Mouse (Mus musculus): ENCODE measurements around the gene Elfn2. TPM values are rescaled to one million over a fixed set of nuclear protein-coding genes. Genes with fewer than 3 reads are reported as not detected.

The Elfn2 gene
- polyA plus RNA-seq, 1 experiment from 2014 or later = 2.4 TPM

- H3K4me1 ChIP-seq = peaks cover 66% of the 10 kb centered on the region
Measured at GRCm38 (mm10) chr15:78677015-78677414, 41.6 kb downstream of the Elfn2 start.

GRCm38 (mm10) chr15:78674912-78675412 is 43.6 kb downstream of the Elfn2 start:
- WGBS = 64% methylated on average over 6 of the region's 6 CpGs
- Histone ChIP-seq H3K9ac (no peak overlapping the region), H3K4me1 (peaks cover 56% of the 10 kb centered on the region), H3K4me3 (no peak overlapping the region), H3K27me3 (peaks cover 47% of the 10 kb centered on the region), H3K9me3 (replicated peaks) (no peaks in the 10 kb centered on the region), H3K36me3 (no peaks in the 10 kb centered on the region), H3K27ac (no peak overlapping the region), H3K4me2 (replicated peaks) (no peak overlapping the region)
- ATAC-seq (ENCODE audit: low FRiP score) = no peak

More at GRCm38 (mm10) chr15:78677015-78677414, 41.6 kb downstream of the Elfn2 start:
- no peaks in the 10 kb centered on the region for H3K36me3 ChIP-seq
- 62% methylated on average over 9 of the region's 9 CpGs for WGBS
- H3K27ac ChIP-seq = no peak overlapping the region
- no peaks in the 10 kb centered on the region for H3K9me3 ChIP-seq (replicated peaks)
- peaks cover 31% of the 10 kb centered on the region for H3K27me3 ChIP-seq
- ATAC-seq (ENCODE audit: low FRiP score) = no peak
- no peak overlapping the region for H3K4me2 ChIP-seq (replicated peaks)
- no peak overlapping the region for H3K4me3 ChIP-seq
- H3K9ac ChIP-seq = no peak overlapping the region

GRCm38 (mm10) chr15:78673436-78673835 is 45.1 kb downstream of the Elfn2 start:
- Histone ChIP-seq H3K27me3 (peaks cover 50% of the 10 kb centered on the region), H3K9ac (no peak overlapping the region), H3K36me3 (no peaks in the 10 kb centered on the region), H3K9me3 (replicated peaks) (no peaks in the 10 kb centered on the region), H3K4me1 (peaks cover 49% of the 10 kb centered on the region), H3K4me2 (replicated peaks) (no peak overlapping the region), H3K27ac (no peak overlapping the region), H3K4me3 (no peak overlapping the region)
- WGBS = 78% methylated on average over 19 of the region's 19 CpGs
- ATAC-seq (ENCODE audit: low FRiP score) = no peak

GRCm38 (mm10) chr15:78670341-78670740 is 48.2 kb downstream of the Elfn2 start:
- Histone ChIP-seq H3K27ac (no peak overlapping the region), H3K9ac (no peak overlapping the region), H3K4me3 (no peak overlapping the region), H3K4me1 (peaks cover 32% of the 10 kb centered on the region), H3K9me3 (replicated peaks) (no peaks in the 10 kb centered on the region), H3K4me2 (replicated peaks) (no peak overlapping the region), H3K36me3 (no peaks in the 10 kb centered on the region), H3K27me3 (peaks cover 50% of the 10 kb centered on the region)
- 31% methylated on average over 5 of the region's 5 CpGs for WGBS
- no peak for ATAC-seq (ENCODE audit: low FRiP score)

GRCm38 (mm10) chr15:78669221-78669871 is 49.2 kb downstream of the Elfn2 start:
- H3K4me1 ChIP-seq = peaks cover 23% of the 10 kb centered on the region
- no peak overlapping the region for H3K4me3 ChIP-seq
- H3K27me3 ChIP-seq = peaks cover 45% of the 10 kb centered on the region
- 71% methylated on average over 10 of the region's 10 CpGs for WGBS
- H3K36me3 ChIP-seq = no peaks in the 10 kb centered on the region
- H3K9me3 ChIP-seq (replicated peaks) = no peaks in the 10 kb centered on the region
- H3K9ac ChIP-seq = no peak overlapping the region
- H3K27ac ChIP-seq = no peak overlapping the region
- ATAC-seq (ENCODE audit: low FRiP score) = no peak
- H3K4me2 ChIP-seq (replicated peaks) = no peak overlapping the region

GRCm38 (mm10) chr15:78664268-78664667 is 54.3 kb downstream of the Elfn2 start:
- Histone ChIP-seq H3K4me1 (peaks cover 4% of the 10 kb centered on the region; the same call in 1 of the 2 replicates), H3K9ac (no peak overlapping the region), H3K36me3 (no peaks in the 10 kb centered on the region), H3K4me3 (no peak overlapping the region), H3K9me3 (replicated peaks) (no peaks in the 10 kb centered on the region), H3K27me3 (peaks cover 6% of the 10 kb centered on the region; the same call in 1 of the 2 replicates), H3K27ac (no peak overlapping the region), H3K4me2 (replicated peaks) (no peak overlapping the region)
- WGBS = 58% methylated on average over 5 of the region's 5 CpGs
- ATAC-seq (ENCODE audit: low FRiP score) = no peak

GRCm38 (mm10) chr15:78651169-78651568 is 67.4 kb downstream of the Elfn2 start:
- Histone ChIP-seq H3K9ac (no peak overlapping the region), H3K9me3 (replicated peaks) (no peaks in the 10 kb centered on the region), H3K4me2 (replicated peaks) (no peak overlapping the region), H3K27me3 (no peaks in the 10 kb centered on the region), H3K36me3 (no peaks in the 10 kb centered on the region), H3K27ac (peak overlapping the region; percentile 55; the same call in 1 of the 2 replicates), H3K4me1 (peaks cover 9% of the 10 kb centered on the region; the same call in 1 of the 2 replicates), H3K4me3 (no peak overlapping the region)
- no peak for ATAC-seq (ENCODE audit: low FRiP score)
- WGBS = 31% methylated on average over 4 of the region's 4 CpGs

DNA sequence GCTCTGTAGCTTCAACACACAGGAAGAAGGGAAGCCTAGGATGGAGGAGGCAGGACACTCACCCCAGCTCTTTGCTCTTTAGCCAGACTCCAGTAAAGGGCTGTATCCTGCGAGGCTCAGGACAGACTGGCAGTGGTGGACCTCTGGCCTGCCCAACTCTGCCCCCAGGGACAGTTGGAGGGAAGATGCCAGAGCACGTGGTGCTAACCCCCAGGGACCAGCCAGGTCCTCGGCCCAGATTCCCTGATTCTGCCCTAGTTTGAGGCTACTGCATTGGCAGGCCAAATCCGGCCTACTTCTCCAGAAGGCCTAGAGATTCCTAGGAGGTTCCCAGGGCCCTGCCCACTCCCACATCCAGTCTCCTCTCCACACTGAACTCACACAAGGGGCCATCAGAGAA is 70.8 kb downstream of the Elfn2 start:
- H3K4me2 ChIP-seq (replicated peaks) = no peak overlapping the region
- 74% methylated on average over 4 of the region's 4 CpGs for WGBS
- H3K4me3 ChIP-seq = no peak overlapping the region
- peaks cover 4% of the 10 kb centered on the region; the same call in 1 of the 2 replicates for H3K27me3 ChIP-seq
- no peaks in the 10 kb centered on the region for H3K36me3 ChIP-seq
- no peak overlapping the region for H3K9ac ChIP-seq
- H3K4me1 ChIP-seq = peaks cover 26% of the 10 kb centered on the region
- no peaks in the 10 kb centered on the region for H3K9me3 ChIP-seq (replicated peaks)
- ATAC-seq (ENCODE audit: low FRiP score) = no peak
- H3K27ac ChIP-seq = no peak overlapping the region

- ATAC-seq (ENCODE audit: low FRiP score) = no peak
- Histone ChIP-seq H3K27me3 (peaks cover 4% of the 10 kb centered on the region; the same call in 1 of the 2 replicates), H3K4me2 (replicated peaks) (no peak overlapping the region), H3K4me1 (peaks cover 34% of the 10 kb centered on the region), H3K27ac (no peak overlapping the region), H3K9me3 (replicated peaks) (no peaks in the 10 kb centered on the region), H3K36me3 (no peaks in the 10 kb centered on the region), H3K9ac (peak overlapping the region; percentile 41; the same call in 1 of the 2 replicates), H3K4me3 (no peak overlapping the region)
- 53% methylated on average over 8 of the region's 8 CpGs for WGBS
Measured at GRCm38 (mm10) chr15:78644606-78645005, 74.0 kb downstream of the Elfn2 start.

DNA sequence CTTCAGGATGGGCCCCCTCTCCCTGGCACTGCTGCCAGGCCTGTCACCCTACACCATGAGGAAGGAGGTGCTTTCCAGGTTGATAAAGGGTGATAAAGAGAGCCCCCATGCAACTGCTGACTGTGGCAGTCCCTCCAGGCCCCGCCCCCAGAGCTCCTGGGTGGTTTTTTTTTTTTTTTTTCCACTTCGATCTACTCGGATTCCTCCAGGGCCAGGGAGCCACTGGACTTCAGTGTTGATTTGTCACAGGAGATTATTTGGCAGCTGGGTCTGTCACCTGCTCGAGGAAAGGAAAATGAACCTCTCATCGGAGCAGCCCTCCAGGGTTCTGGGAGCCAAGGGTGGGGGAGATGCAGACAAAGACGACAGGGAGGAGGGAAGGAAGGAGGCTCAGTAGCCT is 74.9 kb downstream of the Elfn2 start:
- no peak overlapping the region for H3K4me2 ChIP-seq (replicated peaks)
- peaks cover 37% of the 10 kb centered on the region for H3K4me1 ChIP-seq
- no peak for ATAC-seq (ENCODE audit: low FRiP score)
- H3K9ac ChIP-seq = no peak overlapping the region
- WGBS = 24% methylated on average over 6 of the region's 6 CpGs
- H3K36me3 ChIP-seq = no peaks in the 10 kb centered on the region
- H3K27ac ChIP-seq = no peak overlapping the region
- H3K27me3 ChIP-seq = peaks cover 4% of the 10 kb centered on the region; the same call in 1 of the 2 replicates
- H3K4me3 ChIP-seq = no peak overlapping the region
- no peaks in the 10 kb centered on the region for H3K9me3 ChIP-seq (replicated peaks)

DNA sequence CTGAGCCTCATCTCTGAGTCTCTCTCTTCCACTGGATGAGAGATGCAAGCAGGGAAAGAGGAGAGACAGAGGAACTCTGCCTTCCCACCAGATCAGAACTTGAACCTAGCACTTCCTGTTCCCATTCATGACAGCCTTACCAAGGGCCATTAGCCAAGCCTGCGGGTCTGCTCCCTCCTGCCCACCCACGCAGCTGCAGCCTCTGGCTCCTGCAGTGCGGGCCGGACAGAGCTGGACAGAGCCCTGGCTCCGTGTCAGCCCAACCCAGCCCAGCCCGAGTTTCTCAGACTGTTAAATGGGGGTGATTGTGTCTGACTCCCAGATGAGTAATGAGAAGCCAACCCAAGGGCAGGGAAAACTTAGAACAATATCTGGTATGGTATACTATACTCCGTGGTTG is 83.3 kb downstream of the Elfn2 start:
- WGBS = 38% methylated on average over 7 of the region's 7 CpGs

GRCm38 (mm10) chr15:78634095-78634737 is 84.4 kb downstream of the Elfn2 start:
- WGBS = 29% methylated on average over 10 of the region's 10 CpGs
- H3K4me3 ChIP-seq = no peak overlapping the region
- no peaks in the 10 kb centered on the region for H3K27me3 ChIP-seq
- H3K4me2 ChIP-seq (replicated peaks) = no peak overlapping the region
- no peaks in the 10 kb centered on the region for H3K9me3 ChIP-seq (replicated peaks)
- peak; percentile 75 for ATAC-seq (ENCODE audit: low FRiP score)
- H3K4me1 ChIP-seq = peaks cover 69% of the 10 kb centered on the region
- no peaks in the 10 kb centered on the region for H3K36me3 ChIP-seq
- H3K9ac ChIP-seq = no peak overlapping the region
- peak overlapping the region; percentile 80 for H3K27ac ChIP-seq

More for the DNA sequence above, 83.3 kb downstream of the Elfn2 start:
- Histone ChIP-seq H3K4me1 (peaks cover 75% of the 10 kb centered on the region), H3K27ac (peak overlapping the region; percentile 80; the same call in 1 of the 2 replicates), H3K9ac (no peak overlapping the region), H3K4me3 (no peak overlapping the region), H3K36me3 (no peaks in the 10 kb centered on the region), H3K4me2 (replicated peaks) (no peak overlapping the region), H3K9me3 (replicated peaks) (no peaks in the 10 kb centered on the region), H3K27me3 (no peaks in the 10 kb centered on the region)
- ATAC-seq (ENCODE audit: low FRiP score) = no peak
